Mouse (Mus musculus): ENCODE measurements at regions not wholly inside any gene's neighbourhood (a gene's known extent, or its start where the extent isn't known, plus 50 kb on each side); places are given as distances from the start of the nearest gene placed in this dataset.

DNA sequence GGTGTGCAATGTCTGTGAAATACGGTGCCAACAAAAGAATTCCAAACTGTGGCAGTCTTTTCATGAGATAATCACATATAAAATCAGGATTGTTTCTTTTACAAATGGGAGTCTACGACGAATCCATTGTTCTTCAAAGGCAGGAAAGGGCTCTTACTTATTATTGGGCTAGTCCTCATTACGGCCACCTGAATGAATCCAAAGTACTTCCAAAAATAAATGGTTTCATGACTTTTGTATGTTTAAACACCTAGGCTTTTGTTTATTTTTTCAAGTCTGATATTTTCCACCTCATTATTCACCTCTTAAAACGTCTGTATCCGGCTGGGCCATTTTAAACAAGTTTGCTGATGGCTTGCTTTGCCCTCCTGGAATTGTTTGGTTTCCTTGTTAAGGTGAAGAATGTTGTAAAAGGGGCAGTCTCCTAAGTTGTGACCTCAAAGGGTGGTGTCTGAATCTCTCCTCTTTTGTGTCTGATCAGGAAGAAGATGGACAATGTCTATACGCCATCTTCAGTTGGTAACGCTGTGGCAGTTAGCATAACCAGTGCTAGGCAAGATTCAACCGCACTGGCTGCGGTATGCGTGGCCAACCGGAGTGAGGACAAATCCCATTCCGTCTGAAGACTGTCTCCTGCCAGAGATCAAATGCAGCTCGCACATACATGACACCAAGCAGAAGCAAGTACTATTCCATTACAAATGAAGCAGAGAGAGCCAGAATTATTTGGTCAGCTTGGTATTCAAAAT, 451.5 kb upstream of the Ubash3b start:
- TF ChIP-seq POLR2A (IDR thresholded peaks at IDR 0.05; ENCODE audit: borderline replicate concordance, extremely low read depth, low read depth, low read length), result no peak
- no peak for TF ChIP-seq CTCF (IDR thresholded peaks at IDR 0.05; ENCODE audit: insufficient read depth, low read length)
